Mouse (Mus musculus) G1E (cell line): Measurements from ENCODE around the gene Asic2.

Experiments
- CTCF ChIP-seq: IDR thresholded peaks from 2 replicates; pipeline ENCODE4 v1.5.1; 2012; ENCODE audit warnings: low read depth, low read length, inconsistent platforms, mixed read lengths
- GATA1 ChIP-seq: IDR thresholded peaks from 2 replicates; pipeline ENCODE4 v1.6.1; 2012; ENCODE audit warnings: borderline replicate concordance, low read length, inconsistent platforms, mixed read lengths
- GATA2 ChIP-seq: IDR thresholded peaks from 2 replicates; pipeline ENCODE4 v1.6.1; 2012; ENCODE audit warnings: low read depth, low read length, inconsistent platforms, borderline replicate concordance
- POLR2AphosphoS5 ChIP-seq: IDR thresholded peaks from 2 replicates; pipeline ENCODE4 v1.6.1; 2012; ENCODE audit warnings: low read depth, low read length, inconsistent platforms; ENCODE audit not compliant: insufficient replicate concordance
- TAL1 ChIP-seq: conservative IDR thresholded peaks from 2 replicates; pipeline ENCODE4 v1.6.1; 2012; ENCODE audit warnings: low read depth, low read length, inconsistent platforms, mixed read lengths

DNA sequence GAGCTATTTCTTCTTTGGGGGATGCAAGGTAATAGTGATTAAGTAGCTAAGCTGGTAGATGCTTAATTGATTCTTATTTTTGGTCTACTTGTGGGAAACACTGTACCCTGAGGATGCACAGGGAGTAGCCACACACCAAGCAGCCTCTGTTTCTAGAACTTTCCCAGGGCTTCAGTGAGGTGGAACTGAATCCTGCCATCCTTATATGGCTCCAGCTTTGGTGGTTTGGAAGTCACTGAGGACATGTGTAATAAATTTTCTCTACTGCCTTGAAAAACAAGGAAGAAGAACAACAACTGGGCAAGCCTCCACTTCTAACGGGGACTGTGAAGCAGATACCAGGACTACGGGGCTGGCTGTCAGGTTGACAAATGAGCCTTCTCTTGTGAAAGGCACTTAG is 1020.2 kb downstream of the Asic2 start:
- TF ChIP-seq CTCF (no peak), POLR2AphosphoS5 (no peak), TAL1 (no peak), GATA2 (no peak), GATA1 (no peak)
